Mouse (Mus musculus): ENCODE data around the gene Zcchc24. TPM values are rescaled to one million over a fixed set of nuclear protein-coding genes. Genes with fewer than 3 reads are reported as not detected.
A peak's percentile ranks its signal among the peaks of the same experiment; 100 is the strongest.

The Zcchc24 gene
- total RNA-seq, 2 experiments from 2014 or later: 52.0 to 55.7 TPM

GRCm38 (mm10) chr14:25749143-25749909, 19.5 kb downstream of the Zcchc24 start:
- DNase-seq (ENCODE audit: low spot score in 2 of 2): no peak

GRCm38 (mm10) chr14:25747996-25748756, 20.7 kb downstream of the Zcchc24 start:
- DNase-seq (ENCODE audit: low spot score in 2 of 2): no peak

- no peak for DNase-seq (ENCODE audit: low spot score in 2 of 2)
These were observed 21.6 kb downstream of the Zcchc24 start for GRCm38 (mm10) chr14:25746971-25747945.

GRCm38 (mm10) chr14:25746371-25746770, 22.5 kb downstream of the Zcchc24 start:
- no peak for DNase-seq (ENCODE audit: low spot score in 2 of 2)

- no peak for DNase-seq (ENCODE audit: low spot score in 2 of 2)
These were observed 23.3 kb downstream of the Zcchc24 start for GRCm38 (mm10) chr14:25745365-25746184.

GRCm38 (mm10) chr14:25742943-25743342, 25.9 kb downstream of the Zcchc24 start:
- DNase-seq (ENCODE audit: low spot score in 2 of 2): no peak

- no peak for DNase-seq (ENCODE audit: low spot score in 2 of 2)
These were observed 26.9 kb downstream of the Zcchc24 start for GRCm38 (mm10) chr14:25741840-25742367.

- no peak for DNase-seq (ENCODE audit: low spot score in 2 of 2)
These were observed 27.6 kb downstream of the Zcchc24 start for GRCm38 (mm10) chr14:25741211-25741610.

GRCm38 (mm10) chr14:25739957-25740565, 28.8 kb downstream of the Zcchc24 start:
- DNase-seq (ENCODE audit: low spot score in 2 of 2): peak; percentile 73 to 83

- peak in 1 of 2 experiments; percentile 55 for DNase-seq (ENCODE audit: low spot score in 2 of 2)
These were observed 30.2 kb downstream of the Zcchc24 start for GRCm38 (mm10) chr14:25738591-25739001.

- peak; percentile 69 to 73 for DNase-seq (ENCODE audit: low spot score in 2 of 2)
These were observed 32.2 kb downstream of the Zcchc24 start for GRCm38 (mm10) chr14:25736589-25736988.

GRCm38 (mm10) chr14:25736140-25736539, 32.7 kb downstream of the Zcchc24 start:
- DNase-seq (ENCODE audit: low spot score in 2 of 2): no peak

- DNase-seq (ENCODE audit: low spot score in 2 of 2): peak; percentile 63 to 72
These were observed 33.8 kb downstream of the Zcchc24 start for GRCm38 (mm10) chr14:25734736-25735716.

GRCm38 (mm10) chr14:25727149-25727510, 41.7 kb downstream of the Zcchc24 start:
- DNase-seq (ENCODE audit: low spot score in 2 of 2): no peak

- DNase-seq (ENCODE audit: low spot score in 2 of 2): peak; percentile 61 to 68
These were observed 42.4 kb downstream of the Zcchc24 start for GRCm38 (mm10) chr14:25726226-25727148.

GRCm38 (mm10) chr14:25725690-25726089, 43.1 kb downstream of the Zcchc24 start:
- DNase-seq (ENCODE audit: low spot score in 2 of 2): no peak

- DNase-seq (ENCODE audit: low spot score in 2 of 2): peak; percentile 35 to 43
These were observed 43.8 kb downstream of the Zcchc24 start for GRCm38 (mm10) chr14:25725032-25725497.

All from layer of hippocampus, postnatal 10 days (tissue).